Comparison of ENCODE assay signal across 10 mouse cellular contexts in genomic region chr8:88633343-88633765, GRCm38 (mm10). TPM values are rescaled to one million over a fixed set of nuclear protein-coding genes. Genes with fewer than 3 reads are reported as not detected.
A peak's percentile ranks its signal among the peaks of the same experiment; 100 is the strongest.
DNase-seq lines count a peak whose midpoint lies in the region; ATAC-seq and TF ChIP-seq lines count a peak whose summit lies in the region.
"Had no signal": no experiment of that assay in that cellular context is flagged by ENCODE, and none has a peak within 500 bp of the region (broad histone marks: within the 10 kb centered on the region; RNA-seq: fewer than 3 reads in every experiment).

No protein-coding gene starts in this region.

- no peak for TF ChIP-seq CTCF in lung, postnatal 0 days (IDR thresholded peaks at IDR 0.05)

- 55% methylated on average over 7 of the region's 7 CpGs for WGBS in heart, embryonic 16.5 days
- WGBS in lung, postnatal 0 days, result 50% methylated on average over 7 of the region's 7 CpGs

- peak; percentile 73 for ATAC-seq in heart, embryonic 16.5 days (replicated peaks; ENCODE audit: extremely low read depth, insufficient read depth, low FRiP score)
- ATAC-seq in lung, postnatal 0 days, result peak; percentile 80

- no peaks in the 10 kb centered on the region for H3K36me3 ChIP-seq in heart, embryonic 16.5 days (ENCODE audit: control insufficient read depth, insufficient read depth)
- H3K36me3 ChIP-seq in lung, postnatal 0 days (ENCODE audit: insufficient read depth, low read length), result no peaks in the 10 kb centered on the region

- no peak overlapping the region for H3K9ac ChIP-seq in heart, embryonic 16.5 days (ENCODE audit: low read length)
- H3K9ac ChIP-seq in lung, postnatal 0 days (replicated peaks; ENCODE audit: low read depth), result no peak overlapping the region
- H3K9ac ChIP-seq: liver, embryonic 15.5 days had no signal

- peaks cover 4% of the 10 kb centered on the region for H3K27me3 ChIP-seq in heart, embryonic 16.5 days (ENCODE audit: control insufficient read depth, insufficient read depth, low read length)
- no peaks in the 10 kb centered on the region for H3K27me3 ChIP-seq in lung, postnatal 0 days (replicated peaks; ENCODE audit: insufficient read depth, low read length)

- peak overlapping the region; percentile 60 for H3K27ac ChIP-seq in heart, embryonic 16.5 days (ENCODE audit: low read length)
- H3K27ac ChIP-seq in lung, postnatal 0 days (ENCODE audit: low read length), result peak overlapping the region; percentile 44; the same call in 1 of the 2 replicates
- H3K27ac ChIP-seq: layer of hippocampus, adult 2 months; liver, embryonic 15.5 days had no signal

- no peak overlapping the region for H3K4me2 ChIP-seq in heart, embryonic 16.5 days (ENCODE audit: low read depth, low read length)
- no peak overlapping the region for H3K4me2 ChIP-seq in lung, postnatal 0 days (replicated peaks; ENCODE audit: low read depth, low read length)
- H3K4me2 ChIP-seq: liver, embryonic 15.5 days had no signal

- no peaks in the 10 kb centered on the region; the same call in 1 of the 2 replicates for H3K4me1 ChIP-seq in heart, embryonic 16.5 days (ENCODE audit: control insufficient read depth, insufficient read depth, low read length)
- H3K4me1 ChIP-seq in lung, postnatal 0 days (ENCODE audit: insufficient read depth, low read depth, low read length), result peaks cover 10% of the 10 kb centered on the region; the same call in 1 of the 2 replicates

- peak; percentile 50 for DNase-seq in 416B (ENCODE audit: low read depth)
- peak; percentile 70 to 71 for DNase-seq in B cell, adult 2 months
- peak; percentile 82 for DNase-seq in lung, postnatal 0 days (ENCODE audit: low spot score)
- no peak for DNase-seq in cerebellum, postnatal 10 days
- no peak for DNase-seq in Muller cell, postnatal 12 days (ENCODE audit: inconsistent ontology term)
- DNase-seq in layer of hippocampus, postnatal 10 days (ENCODE audit: low spot score in 2 of 2), result no peak
- DNase-seq: cerebellum, postnatal 14 days had no signal

- no peak overlapping the region for H3K4me3 ChIP-seq in heart, embryonic 16.5 days (ENCODE audit: low read length)
- H3K4me3 ChIP-seq in lung, postnatal 0 days (ENCODE audit: low read depth, low read length), result no peak overlapping the region
- H3K4me3 ChIP-seq: layer of hippocampus, adult 2 months; liver, embryonic 15.5 days had no signal

- no peaks in the 10 kb centered on the region for H3K9me3 ChIP-seq in heart, embryonic 16.5 days (replicated peaks; ENCODE audit: control insufficient read depth, low read length)
- no peaks in the 10 kb centered on the region for H3K9me3 ChIP-seq in lung, postnatal 0 days (ENCODE audit: low read length)
- H3K9me3 ChIP-seq: liver, embryonic 15.5 days had no signal

- peak; percentile 83 for TF ChIP-seq EP300 in lung, postnatal 0 days (IDR thresholded peaks at IDR 0.05)

RNA-seq across cellular contexts. Expression of gene Snx20, which starts 2.6 kb away (rescaled TPM):
- polyA plus RNA-seq in heart, embryonic 16.5 days (2015; fragmentation: Nextera tagmentation; extraction: Ambion mirVana), result 2.4 and 3.2 TPM in 2 replicates
- 5.4 and 6.5 TPM in 2 replicates for polyA plus RNA-seq in lung, postnatal 0 days (2015; fragmentation: Nextera tagmentation; extraction: Ambion mirVana)
- total RNA-seq in layer of hippocampus, postnatal 10 days (2021), result 1 to 10 TPM; 1.8 to 1.9 TPM

RNA-seq across cellular contexts. Expression of gene Nod2, which starts 13.8 kb away (rescaled TPM):
- 0.12 and 0.14 TPM in 2 replicates for polyA plus RNA-seq in heart, embryonic 16.5 days (2015; fragmentation: Nextera tagmentation; extraction: Ambion mirVana)
- polyA plus RNA-seq in lung, postnatal 0 days (2015; fragmentation: Nextera tagmentation; extraction: Ambion mirVana), result 0.27 and 0.31 TPM in 2 replicates
- under 1 TPM; 0.34 to 0.49 TPM for total RNA-seq in layer of hippocampus, postnatal 10 days (2021)

Comparison
In these comparisons a context has a peak if more than half of its experiments do, and no peak if none do; other contexts are left out.
1. DNase-seq: peak in 416B (single experiment), B cell, adult 2 months (2 of 2) and lung, postnatal 0 days (single experiment); none in cerebellum, postnatal 10 days (0 of 2), Muller cell, postnatal 12 days (single experiment) and layer of hippocampus, postnatal 10 days (0 of 2).